Mouse (Mus musculus) cerebellum, adult 2 months (tissue): ENCODE data around the gene Tsen54.

ENCODE experiments used
- CTCF ChIP-seq: fragments of 200-500 bp; IDR thresholded peaks from 2 replicates; pipeline ENCODE4 v1.5.1; 2011; ENCODE audit warnings: low read depth, mild to moderate bottlenecking, control low read depth, low read length, moderate library complexity, borderline replicate concordance; ENCODE audit not compliant: insufficient read depth
- POLR2A ChIP-seq: fragments of 200-500 bp; IDR thresholded peaks from 2 replicates; pipeline ENCODE4 v1.6.1; 2011; ENCODE audit warnings: low read length, control low read depth, borderline replicate concordance; ENCODE audit not compliant: insufficient read depth

GRCm38 (mm10) chr11:115766356-115766943 is 48.1 kb upstream of the Tsen54 start:
- TF ChIP-seq POLR2A (no peak), CTCF (no peak)
